Mouse (Mus musculus): ENCODE measurements at regions not wholly inside any gene's neighbourhood (a gene's known extent, or its start where the extent isn't known, plus 50 kb on each side); places are given as distances from the start of the nearest gene placed in this dataset.

DNA sequence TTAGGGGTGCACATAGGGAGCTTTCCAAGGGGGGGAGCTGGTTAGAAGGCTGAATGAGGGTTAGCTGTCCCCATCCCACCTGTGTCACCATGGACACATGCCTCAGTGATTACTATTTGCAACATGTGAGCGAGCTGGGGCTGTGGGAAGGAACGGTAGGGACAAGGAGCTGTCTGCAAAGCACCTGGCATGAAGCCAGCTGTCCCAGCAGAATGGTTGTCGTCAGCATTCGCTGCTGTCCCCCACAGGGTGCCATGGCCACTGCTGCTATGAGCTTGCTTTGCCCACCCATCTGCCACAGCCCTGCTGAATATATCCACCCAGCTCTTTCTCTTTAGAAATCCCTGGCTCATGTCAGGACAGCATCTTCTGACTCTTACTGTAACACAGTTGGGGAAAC is 96.8 kb upstream of the Gm26897 start:
- TF ChIP-seq POLR2A (IDR thresholded peaks at IDR 0.05; ENCODE audit: low read depth, low read length) (no peak), CTCF (conservative IDR thresholded peaks at IDR 0.05; ENCODE audit: insufficient read depth, insufficient read length, low read depth, low read length) (no peak)
